Mouse (Mus musculus) limb, embryonic 15.5 days (tissue): ENCODE results near the gene Stk38l. TPM values are rescaled to one million over a fixed set of nuclear protein-coding genes. Genes with fewer than 3 reads are reported as not detected.

Experiments
- ATAC-seq: fragments of 200-750 bp; cut with Nextera tagmentation; 2 replicates; pipeline ENCODE4 v1.8.0; 2017; ENCODE audit warnings: low read depth, moderate TSS enrichment; ENCODE audit not compliant: insufficient number of reproducible peaks, low FRiP score, low TSS enrichment
- H3K27ac ChIP-seq: fragments of 300-500 bp; sonication (generic); 2 replicates; pipeline ENCODE4 v1.5.1; 2015; ENCODE audit warnings: moderate library complexity, mild to moderate bottlenecking, inconsistent platforms
- H3K27me3 ChIP-seq: fragments of 300-500 bp; sonication (generic); 2 replicates; pipeline ENCODE4 v1.6.1; 2015; ENCODE audit warnings: inconsistent platforms
- H3K36me3 ChIP-seq: fragments of 300-500 bp; sonication (generic); 2 replicates; pipeline ENCODE4 v1.6.1; 2015; ENCODE audit warnings: inconsistent platforms
- H3K4me1 ChIP-seq: fragments of 300-500 bp; sonication (generic); 2 replicates; pipeline ENCODE4 v1.6.1; 2015; ENCODE audit warnings: inconsistent platforms
- H3K4me2 ChIP-seq: fragments of 300-500 bp; sonication (generic); 2 replicates; pipeline ENCODE4 v1.6.1; 2015; ENCODE audit warnings: mild to moderate bottlenecking, inconsistent platforms
- H3K4me3 ChIP-seq: fragments of 300-500 bp; sonication (generic); 2 replicates; pipeline ENCODE4 v1.5.1; 2015; ENCODE audit warnings: mild to moderate bottlenecking, inconsistent platforms
- H3K9ac ChIP-seq: fragments of 300-500 bp; sonication (generic); 2 replicates; pipeline ENCODE4 v1.6.1; 2015; ENCODE audit warnings: inconsistent platforms
- H3K9me3 ChIP-seq: fragments of 300-500 bp; sonication (generic); 2 replicates; pipeline ENCODE4 v1.6.1; 2016; ENCODE audit warnings: inconsistent platforms
- WGBS: fragments of 180-500 bp; shearing (Covaris S2); methylation state at CpG from one replicate; pipeline ENCODE4 v1.1.7; 2015; 5-methylcytosine and 5-hydroxymethylcytosine counted together
- polyA plus RNA-seq: library from polyadenylated mRNA; unstranded; fragments of >200 nt; fragmentation: Nextera tagmentation; extraction: Ambion mirVana; gene quantifications from 2 replicates; pipeline ENCODE4 v1.2.1, GENCODE M21; 2015

The Stk38l gene
- 17.3 and 17.4 TPM in 2 replicates for polyA plus RNA-seq

DNA sequence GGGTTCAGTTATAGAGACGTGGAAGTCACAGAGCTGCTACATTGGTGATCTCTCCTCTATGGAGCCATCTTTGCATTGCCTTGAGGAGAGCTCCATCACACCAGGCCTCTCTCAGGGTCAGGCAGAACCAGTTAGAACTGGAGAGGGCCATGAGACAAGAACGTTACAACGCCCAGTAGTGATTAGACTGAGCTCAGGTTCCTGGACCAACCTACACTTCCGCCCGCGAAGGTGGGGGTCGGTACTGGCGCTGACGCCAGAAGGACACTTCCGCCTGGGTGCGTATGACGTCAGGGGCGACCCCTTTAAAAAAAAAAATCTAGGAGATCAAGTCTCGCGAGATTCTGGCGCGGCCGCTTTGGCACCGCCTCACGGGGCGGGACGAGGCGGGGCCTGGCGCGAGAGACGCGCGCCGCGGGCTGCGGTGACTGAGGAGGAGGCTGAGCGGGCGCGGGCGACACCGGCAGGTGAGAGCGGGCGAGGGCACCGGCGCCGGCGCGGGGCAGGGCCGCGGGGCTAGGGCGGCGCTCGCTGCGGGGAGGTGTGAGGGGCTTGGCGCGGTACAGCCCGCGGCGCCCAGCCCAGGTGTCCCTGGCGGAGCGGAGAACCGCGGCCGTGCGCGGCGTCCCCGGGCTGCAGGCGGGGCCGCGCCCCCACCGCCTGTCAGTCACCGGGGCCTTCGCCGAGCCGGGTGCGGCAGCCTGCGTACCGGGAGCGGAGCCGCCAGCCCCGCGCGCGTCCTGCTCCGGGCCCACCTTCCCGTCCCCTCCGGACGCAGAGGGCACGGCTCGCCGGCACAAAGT, at the start of gene Stk38l:
Stk38l (plus strand) TSS at position 415 of the 803 bp plus-strand sequence.
- ATAC-seq, result peak; percentile 94
- 2% methylated on average over 76 of the region's 87 CpGs for WGBS

GRCm38 (mm10) chr6:146676904-146677303, 47.9 kb upstream of the Stk38l start:
- no peak for ATAC-seq

More for the DNA sequence above, at the start of gene Stk38l:
- H3K4me3 ChIP-seq, result peak within 1 kb of the TSS; percentile 96
- no peaks in the 10 kb centered on the region for H3K27me3 ChIP-seq
- peak within 1 kb of the TSS; percentile 74 for H3K4me2 ChIP-seq
- H3K9me3 ChIP-seq, result no peaks in the 10 kb centered on the region
- H3K27ac ChIP-seq, result peak within 1 kb of the TSS; percentile 82
- H3K4me1 ChIP-seq, result peaks cover 11% of the 10 kb centered on the region
- no peaks in the 10 kb centered on the region for H3K36me3 ChIP-seq
- H3K9ac ChIP-seq, result peak within 1 kb of the TSS; percentile 82

GRCm38 (mm10) chr6:146678136-146679070, 46.4 kb upstream of the Stk38l start:
- WGBS, result 65% methylated on average over 10 of the region's 10 CpGs

More at GRCm38 (mm10) chr6:146676904-146677303, 47.9 kb upstream of the Stk38l start:
- Histone ChIP-seq H3K4me2 (no peak overlapping the region), H3K27ac (no peak overlapping the region), H3K36me3 (no peaks in the 10 kb centered on the region), H3K9me3 (no peaks in the 10 kb centered on the region), H3K4me3 (no peak overlapping the region), H3K9ac (no peak overlapping the region), H3K27me3 (no peaks in the 10 kb centered on the region), H3K4me1 (no peaks in the 10 kb centered on the region)
- 76% methylated on average over 10 of the region's 10 CpGs for WGBS

GRCm38 (mm10) chr6:146683881-146684280, 40.9 kb upstream of the Stk38l start:
- WGBS, result 83% methylated on average over 4 of the region's 4 CpGs
- H3K4me2 ChIP-seq, result no peak overlapping the region

More at GRCm38 (mm10) chr6:146678136-146679070, 46.4 kb upstream of the Stk38l start:
- Histone ChIP-seq H3K9ac (no peak overlapping the region), H3K4me3 (no peak overlapping the region), H3K9me3 (no peaks in the 10 kb centered on the region), H3K4me2 (no peak overlapping the region), H3K4me1 (no peaks in the 10 kb centered on the region), H3K36me3 (no peaks in the 10 kb centered on the region), H3K27me3 (no peaks in the 10 kb centered on the region), H3K27ac (no peak overlapping the region)
- no peak for ATAC-seq

DNA sequence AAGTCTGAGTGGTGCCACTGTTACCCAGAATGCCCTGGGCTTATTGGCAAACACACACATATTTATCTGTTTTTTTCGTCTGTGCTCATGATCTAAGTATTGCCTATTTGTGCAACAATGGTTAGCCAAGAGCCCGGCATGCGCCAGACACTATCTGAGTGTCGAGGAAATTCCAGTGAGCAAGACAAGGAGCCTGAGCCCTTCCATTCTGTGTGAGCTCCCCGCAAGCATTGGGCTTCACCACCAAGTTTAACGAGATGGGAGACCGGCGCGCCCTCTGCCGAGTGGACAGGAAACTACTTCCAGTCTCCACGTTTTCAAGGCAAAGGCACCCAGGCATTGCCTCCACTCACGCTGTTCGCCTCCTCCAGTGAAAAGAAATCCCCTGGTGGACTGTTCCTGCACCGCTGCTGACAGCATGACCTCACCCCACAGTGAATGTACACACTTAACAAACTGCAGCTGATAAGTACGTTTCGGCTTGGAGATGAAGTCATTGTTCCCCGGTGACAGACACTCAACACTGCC, 39.0 kb upstream of the Stk38l start:
- H3K9ac ChIP-seq, result no peak overlapping the region
- no peak overlapping the region for H3K4me2 ChIP-seq
- no peaks in the 10 kb centered on the region for H3K36me3 ChIP-seq
- no peaks in the 10 kb centered on the region for H3K9me3 ChIP-seq
- no peaks in the 10 kb centered on the region for H3K4me1 ChIP-seq
- WGBS, result 77% methylated on average over 17 of the region's 17 CpGs
- H3K27ac ChIP-seq, result no peak overlapping the region
- ATAC-seq, result no peak
- no peaks in the 10 kb centered on the region for H3K27me3 ChIP-seq
- no peak overlapping the region for H3K4me3 ChIP-seq

More at GRCm38 (mm10) chr6:146683881-146684280, 40.9 kb upstream of the Stk38l start:
- Histone ChIP-seq H3K4me3 (no peak overlapping the region), H3K4me1 (no peaks in the 10 kb centered on the region), H3K9ac (no peak overlapping the region), H3K36me3 (no peaks in the 10 kb centered on the region), H3K27ac (no peak overlapping the region), H3K27me3 (no peaks in the 10 kb centered on the region), H3K9me3 (no peaks in the 10 kb centered on the region)
- no peak for ATAC-seq

- H3K36me3 ChIP-seq, result no peaks in the 10 kb centered on the region
- no peaks in the 10 kb centered on the region for H3K9me3 ChIP-seq
- WGBS, result 71% methylated on average over 5 of the region's 5 CpGs
- ATAC-seq, result no peak
- no peak overlapping the region for H3K27ac ChIP-seq
- H3K9ac ChIP-seq, result no peak overlapping the region
- no peaks in the 10 kb centered on the region for H3K27me3 ChIP-seq
- H3K4me3 ChIP-seq, result no peak overlapping the region
- H3K4me1 ChIP-seq, result no peaks in the 10 kb centered on the region
- H3K4me2 ChIP-seq, result no peak overlapping the region
Observed at GRCm38 (mm10) chr6:146686463-146687196, 38.2 kb upstream of the Stk38l start.

GRCm38 (mm10) chr6:146688010-146688409, 36.8 kb upstream of the Stk38l start:
- WGBS, result 83% methylated on average over 7 of the region's 7 CpGs
- Histone ChIP-seq H3K4me1 (no peaks in the 10 kb centered on the region), H3K27me3 (no peaks in the 10 kb centered on the region), H3K9me3 (no peaks in the 10 kb centered on the region), H3K9ac (no peak overlapping the region), H3K4me3 (no peak overlapping the region), H3K27ac (no peak overlapping the region), H3K36me3 (no peaks in the 10 kb centered on the region), H3K4me2 (no peak overlapping the region)
- ATAC-seq, result no peak

GRCm38 (mm10) chr6:146688861-146689260, 35.9 kb upstream of the Stk38l start:
- no peak for ATAC-seq
- no peaks in the 10 kb centered on the region for H3K36me3 ChIP-seq
- no peaks in the 10 kb centered on the region for H3K9me3 ChIP-seq
- no peak overlapping the region for H3K4me3 ChIP-seq
- H3K27me3 ChIP-seq, result no peaks in the 10 kb centered on the region
- WGBS, result 67% methylated on average over 5 of the region's 5 CpGs
- no peak overlapping the region for H3K27ac ChIP-seq
- no peaks in the 10 kb centered on the region for H3K4me1 ChIP-seq
- H3K9ac ChIP-seq, result no peak overlapping the region
- no peak overlapping the region for H3K4me2 ChIP-seq

- 81% methylated on average over 5 of the region's 5 CpGs for WGBS
- no peaks in the 10 kb centered on the region for H3K27me3 ChIP-seq
- H3K9me3 ChIP-seq, result no peaks in the 10 kb centered on the region
- no peak overlapping the region for H3K4me3 ChIP-seq
- no peak overlapping the region for H3K9ac ChIP-seq
- H3K27ac ChIP-seq, result no peak overlapping the region
- no peaks in the 10 kb centered on the region for H3K36me3 ChIP-seq
- peaks cover 11% of the 10 kb centered on the region for H3K4me1 ChIP-seq
- ATAC-seq, result no peak
- H3K4me2 ChIP-seq, result no peak overlapping the region
Observed at GRCm38 (mm10) chr6:146697767-146698166, 27.0 kb upstream of the Stk38l start.

GRCm38 (mm10) chr6:146698376-146698775, 26.4 kb upstream of the Stk38l start:
- no peak for ATAC-seq
- no peaks in the 10 kb centered on the region for H3K36me3 ChIP-seq
- peaks cover 13% of the 10 kb centered on the region for H3K4me1 ChIP-seq

GRCm38 (mm10) chr6:146700461-146700860, 24.3 kb upstream of the Stk38l start:
- Histone ChIP-seq H3K4me2 (no peak overlapping the region), H3K4me3 (no peak overlapping the region), H3K27ac (no peak overlapping the region), H3K27me3 (no peaks in the 10 kb centered on the region), H3K9me3 (no peaks in the 10 kb centered on the region), H3K4me1 (peaks cover 13% of the 10 kb centered on the region), H3K36me3 (no peaks in the 10 kb centered on the region), H3K9ac (no peak overlapping the region)
- no peak for ATAC-seq
- WGBS, result 94% methylated on average over 1 of the region's 1 CpGs

More at GRCm38 (mm10) chr6:146698376-146698775, 26.4 kb upstream of the Stk38l start:
- H3K27me3 ChIP-seq, result no peaks in the 10 kb centered on the region
- no peak overlapping the region for H3K27ac ChIP-seq
- H3K4me2 ChIP-seq, result no peak overlapping the region
- H3K9ac ChIP-seq, result no peak overlapping the region
- 87% methylated on average over 4 of the region's 4 CpGs for WGBS
- H3K4me3 ChIP-seq, result no peak overlapping the region
- H3K9me3 ChIP-seq, result no peaks in the 10 kb centered on the region
